Mouse (Mus musculus) forebrain, embryonic 10.5 days (tissue): ENCODE measurements around the gene Ank3. TPM values are rescaled to one million over a fixed set of nuclear protein-coding genes. Genes with fewer than 3 reads are reported as not detected.

ENCODE experiments used
- DNase-seq: peaks from one replicate; pipeline ENCODE4 v3.0.0-alpha.2; 2017; ENCODE audit warnings: low spot score; ENCODE audit errors: extremely low spot score
- H3K27ac ChIP-seq: fragments of 300-500 bp; sonication (generic); 2 replicates; pipeline ENCODE4 v1.5.1; 2016; ENCODE audit warnings: mild to moderate bottlenecking
- H3K27me3 ChIP-seq: fragments of 300-500 bp; sonication (generic); 2 replicates; pipeline ENCODE4 v1.6.1; 2016; ENCODE audit warnings: mild to moderate bottlenecking; ENCODE audit not compliant: poor library complexity, severe bottlenecking
- H3K36me3 ChIP-seq: fragments of 300-500 bp; sonication (generic); replicated peaks from 2 replicates; pipeline ENCODE4 v1.6.1; 2016; ENCODE audit warnings: mild to moderate bottlenecking, moderate library complexity
- H3K4me1 ChIP-seq: fragments of 300-500 bp; sonication (generic); 2 replicates; pipeline ENCODE4 v1.6.1; 2016
- H3K4me3 ChIP-seq: fragments of 300-500 bp; sonication (generic); 2 replicates; pipeline ENCODE4 v1.5.1; 2016; ENCODE audit warnings: mild to moderate bottlenecking, moderate library complexity
- H3K9me3 ChIP-seq: fragments of 300-500 bp; sonication (generic); 2 replicates; pipeline ENCODE4 v1.6.1; 2016; ENCODE audit warnings: mild to moderate bottlenecking, moderate library complexity
- WGBS: fragments of 180-500 bp; shearing (Covaris S2); methylation state at CpG from one replicate; pipeline ENCODE4 v1.1.7; 2016; 5-methylcytosine and 5-hydroxymethylcytosine counted together
- polyA plus RNA-seq: library from polyadenylated mRNA; unstranded; fragments of >200 nt; fragmentation: Nextera tagmentation; extraction: Ambion mirVana; gene quantifications from 2 replicates; pipeline ENCODE4 v1.2.1, GENCODE M21; 2016

Gene Ank3
- polyA plus RNA-seq, 1 experiment from 2014 or later: 24.8 TPM

- no peak for DNase-seq
- H3K36me3 ChIP-seq: peaks cover 7% of the 10 kb centered on the region
- H3K4me1 ChIP-seq: peaks cover 3% of the 10 kb centered on the region
- H3K27me3 ChIP-seq: no peaks in the 10 kb centered on the region
- WGBS: 91% methylated on average over 9 of the region's 9 CpGs
- H3K4me3 ChIP-seq: no peak overlapping the region
- H3K27ac ChIP-seq: no peak overlapping the region
- no peaks in the 10 kb centered on the region for H3K9me3 ChIP-seq
Observed at GRCm38 (mm10) chr10:69950919-69951236, 552.3 kb downstream of the Ank3 start.

GRCm38 (mm10) chr10:69951426-69951825 is 552.9 kb downstream of the Ank3 start:
- Histone ChIP-seq H3K9me3 (no peaks in the 10 kb centered on the region), H3K27me3 (no peaks in the 10 kb centered on the region), H3K27ac (no peak overlapping the region), H3K36me3 (peaks cover 12% of the 10 kb centered on the region), H3K4me1 (no peaks in the 10 kb centered on the region), H3K4me3 (no peak overlapping the region)
- WGBS: 88% methylated on average over 3 of the region's 4 CpGs
- DNase-seq: no peak

- no peak for DNase-seq
- H3K9me3 ChIP-seq: no peaks in the 10 kb centered on the region
- H3K27me3 ChIP-seq: no peaks in the 10 kb centered on the region
- H3K36me3 ChIP-seq: peaks cover 13% of the 10 kb centered on the region
- H3K4me1 ChIP-seq: no peaks in the 10 kb centered on the region
- H3K27ac ChIP-seq: no peak overlapping the region
- no peak overlapping the region for H3K4me3 ChIP-seq
- 96% methylated on average over 1 of the region's 1 CpGs for WGBS
Observed at GRCm38 (mm10) chr10:69952316-69952715, 553.7 kb downstream of the Ank3 start.

- H3K4me3 ChIP-seq: no peak overlapping the region
- H3K4me1 ChIP-seq: no peaks in the 10 kb centered on the region
- no peak overlapping the region for H3K27ac ChIP-seq
- no peaks in the 10 kb centered on the region for H3K9me3 ChIP-seq
- no peaks in the 10 kb centered on the region for H3K27me3 ChIP-seq
- 92% methylated on average over 9 of the region's 9 CpGs for WGBS
- no peak for DNase-seq
- peaks cover 17% of the 10 kb centered on the region for H3K36me3 ChIP-seq
Observed at GRCm38 (mm10) chr10:69954657-69955267, 556.2 kb downstream of the Ank3 start.

- 90% methylated on average over 7 of the region's 7 CpGs for WGBS
- no peaks in the 10 kb centered on the region for H3K9me3 ChIP-seq
- no peaks in the 10 kb centered on the region for H3K4me1 ChIP-seq
- no peak overlapping the region for H3K4me3 ChIP-seq
- no peak for DNase-seq
- peaks cover 4% of the 10 kb centered on the region; the same call in 1 of the 2 replicates for H3K36me3 ChIP-seq
- no peaks in the 10 kb centered on the region for H3K27me3 ChIP-seq
- H3K27ac ChIP-seq: no peak overlapping the region
Observed at GRCm38 (mm10) chr10:69962226-69962625, 563.7 kb downstream of the Ank3 start.

- no peak overlapping the region for H3K4me3 ChIP-seq
- no peaks in the 10 kb centered on the region for H3K4me1 ChIP-seq
- H3K9me3 ChIP-seq: no peaks in the 10 kb centered on the region
- H3K36me3 ChIP-seq: peaks cover 4% of the 10 kb centered on the region; the same call in 1 of the 2 replicates
- H3K27me3 ChIP-seq: no peaks in the 10 kb centered on the region
- no peak overlapping the region for H3K27ac ChIP-seq
- DNase-seq: no peak
- WGBS: 85% methylated on average over 7 of the region's 7 CpGs
Observed at GRCm38 (mm10) chr10:69962976-69963375, 564.4 kb downstream of the Ank3 start.

GRCm38 (mm10) chr10:69964611-69965010 is 566.0 kb downstream of the Ank3 start:
- 16% methylated on average over 5 of the region's 5 CpGs for WGBS
- DNase-seq: peak; percentile 21
- no peak overlapping the region for H3K27ac ChIP-seq
- H3K4me1 ChIP-seq: no peaks in the 10 kb centered on the region
- H3K27me3 ChIP-seq: no peaks in the 10 kb centered on the region
- no peak overlapping the region for H3K4me3 ChIP-seq
- H3K9me3 ChIP-seq: no peaks in the 10 kb centered on the region
- no peaks in the 10 kb centered on the region; the same call in 1 of the 2 replicates for H3K36me3 ChIP-seq

- no peaks in the 10 kb centered on the region for H3K9me3 ChIP-seq
- DNase-seq: no peak
- WGBS: 87% methylated on average over 6 of the region's 6 CpGs
Observed at GRCm38 (mm10) chr10:69965085-69965484, 566.5 kb downstream of the Ank3 start.

GRCm38 (mm10) chr10:69967994-69968393 is 569.4 kb downstream of the Ank3 start:
- no peaks in the 10 kb centered on the region for H3K4me1 ChIP-seq
- WGBS: 83% methylated on average over 3 of the region's 4 CpGs
- no peak overlapping the region for H3K27ac ChIP-seq
- no peak for DNase-seq
- H3K27me3 ChIP-seq: no peaks in the 10 kb centered on the region
- H3K36me3 ChIP-seq: no peaks in the 10 kb centered on the region; the same call in 1 of the 2 replicates
- H3K9me3 ChIP-seq: no peaks in the 10 kb centered on the region
- H3K4me3 ChIP-seq: no peak overlapping the region

More at GRCm38 (mm10) chr10:69965085-69965484, 566.5 kb downstream of the Ank3 start:
- H3K27ac ChIP-seq: no peak overlapping the region
- no peaks in the 10 kb centered on the region for H3K27me3 ChIP-seq
- H3K36me3 ChIP-seq: no peaks in the 10 kb centered on the region; the same call in 1 of the 2 replicates
- no peak overlapping the region for H3K4me3 ChIP-seq
- H3K4me1 ChIP-seq: no peaks in the 10 kb centered on the region

- Histone ChIP-seq H3K4me1 (no peaks in the 10 kb centered on the region), H3K27me3 (no peaks in the 10 kb centered on the region), H3K4me3 (no peak overlapping the region), H3K27ac (no peak overlapping the region), H3K9me3 (no peaks in the 10 kb centered on the region), H3K36me3 (peaks cover 41% of the 10 kb centered on the region)
- DNase-seq: no peak
- 98% methylated on average over 2 of the region's 2 CpGs for WGBS
Observed at GRCm38 (mm10) chr10:69979636-69980035, 581.1 kb downstream of the Ank3 start.

- Histone ChIP-seq H3K9me3 (no peaks in the 10 kb centered on the region; the same call in 1 of the 2 replicates), H3K27ac (no peak overlapping the region), H3K4me1 (no peaks in the 10 kb centered on the region), H3K27me3 (no peaks in the 10 kb centered on the region), H3K4me3 (no peak overlapping the region), H3K36me3 (peaks cover 29% of the 10 kb centered on the region)
- DNase-seq: no peak
- WGBS: 81% methylated on average over 21 of the region's 21 CpGs
Observed at GRCm38 (mm10) chr10:69981386-69982097, 583.0 kb downstream of the Ank3 start.

- no peak for DNase-seq
Observed at GRCm38 (mm10) chr10:69982701-69983100, 584.1 kb downstream of the Ank3 start.

GRCm38 (mm10) chr10:69987496-69987895 is 588.9 kb downstream of the Ank3 start:
- WGBS: 95% methylated on average over 11 of the region's 11 CpGs
- Histone ChIP-seq H3K36me3 (peaks cover 66% of the 10 kb centered on the region), H3K27me3 (no peaks in the 10 kb centered on the region), H3K4me1 (no peaks in the 10 kb centered on the region), H3K27ac (no peak overlapping the region), H3K9me3 (peaks cover 44% of the 10 kb centered on the region), H3K4me3 (no peak overlapping the region)
- DNase-seq: no peak

More at GRCm38 (mm10) chr10:69982701-69983100, 584.1 kb downstream of the Ank3 start:
- Histone ChIP-seq H3K9me3 (no peaks in the 10 kb centered on the region; the same call in 1 of the 2 replicates), H3K4me1 (no peaks in the 10 kb centered on the region), H3K36me3 (peaks cover 31% of the 10 kb centered on the region), H3K27ac (no peak overlapping the region), H3K27me3 (no peaks in the 10 kb centered on the region), H3K4me3 (no peak overlapping the region)
- 95% methylated on average over 4 of the region's 4 CpGs for WGBS
